Mouse (Mus musculus) hindbrain, embryonic 15.5 days (tissue): Measurements from ENCODE around the gene Rnf144b. TPM values are rescaled to one million over a fixed set of nuclear protein-coding genes. Genes with fewer than 3 reads are reported as not detected.

Experiments used
- ATAC-seq: fragments of 200-750 bp; cut with Nextera tagmentation; 2 replicates; pipeline ENCODE4 v1.8.0; 2017; ENCODE audit warnings: low read depth, moderate number of reproducible peaks, moderate TSS enrichment; ENCODE audit not compliant: low FRiP score
- H3K27ac ChIP-seq: fragments of 300-500 bp; sonication (generic); replicated peaks from 2 replicates; pipeline ENCODE4 v1.5.1; 2015; ENCODE audit warnings: mild to moderate bottlenecking, inconsistent platforms
- H3K27me3 ChIP-seq: fragments of 300-500 bp; sonication (generic); 2 replicates; pipeline ENCODE4 v1.6.1; 2015; ENCODE audit warnings: control low read depth, inconsistent platforms
- H3K36me3 ChIP-seq: fragments of 300-500 bp; sonication (generic); 2 replicates; pipeline ENCODE4 v1.6.1; 2015; ENCODE audit warnings: control low read depth, inconsistent platforms
- H3K4me1 ChIP-seq: fragments of 300-500 bp; sonication (generic); replicated peaks from 2 replicates; pipeline ENCODE4 v1.6.1; 2015; ENCODE audit warnings: control low read depth, inconsistent platforms
- H3K4me2 ChIP-seq: fragments of 300-500 bp; sonication (generic); 2 replicates; pipeline ENCODE4 v1.6.1; 2015; ENCODE audit warnings: moderate library complexity, mild to moderate bottlenecking, inconsistent platforms
- H3K4me3 ChIP-seq: fragments of 300-500 bp; sonication (generic); 2 replicates; pipeline ENCODE4 v1.5.1; 2015; ENCODE audit warnings: mild to moderate bottlenecking, inconsistent platforms
- H3K9ac ChIP-seq: fragments of 300-500 bp; sonication (generic); 2 replicates; pipeline ENCODE4 v1.6.1; 2015; ENCODE audit warnings: inconsistent platforms
- H3K9me3 ChIP-seq: fragments of 300-500 bp; sonication (generic); 2 replicates; pipeline ENCODE4 v1.6.1; 2016; ENCODE audit warnings: control low read depth, inconsistent platforms
- WGBS: fragments of 180-500 bp; shearing (Covaris S2); methylation state at CpG from one replicate; pipeline ENCODE4 v1.1.7; 2015; 5-methylcytosine and 5-hydroxymethylcytosine counted together
- polyA plus RNA-seq: library from polyadenylated mRNA; unstranded; fragments of >200 nt; fragmentation: Nextera tagmentation; extraction: Ambion mirVana; gene quantifications from 2 replicates; pipeline ENCODE4 v1.2.1, GENCODE M21; 2015

The Rnf144b gene
- polyA plus RNA-seq, 1 experiment from 2014 or later, result 0.96 TPM

- Histone ChIP-seq H3K27me3 (no peaks in the 10 kb centered on the region), H3K36me3 (no peaks in the 10 kb centered on the region), H3K4me3 (no peak overlapping the region), H3K4me1 (no peaks in the 10 kb centered on the region), H3K27ac (no peak overlapping the region), H3K4me2 (no peak overlapping the region), H3K9me3 (no peaks in the 10 kb centered on the region), H3K9ac (no peak overlapping the region)
- WGBS, result 38% methylated on average over 4 of the region's 4 CpGs
- ATAC-seq, result peak; percentile 87
Observed at GRCm38 (mm10) chr13:47288449-47288848, 166.0 kb downstream of the Rnf144b start.

DNA sequence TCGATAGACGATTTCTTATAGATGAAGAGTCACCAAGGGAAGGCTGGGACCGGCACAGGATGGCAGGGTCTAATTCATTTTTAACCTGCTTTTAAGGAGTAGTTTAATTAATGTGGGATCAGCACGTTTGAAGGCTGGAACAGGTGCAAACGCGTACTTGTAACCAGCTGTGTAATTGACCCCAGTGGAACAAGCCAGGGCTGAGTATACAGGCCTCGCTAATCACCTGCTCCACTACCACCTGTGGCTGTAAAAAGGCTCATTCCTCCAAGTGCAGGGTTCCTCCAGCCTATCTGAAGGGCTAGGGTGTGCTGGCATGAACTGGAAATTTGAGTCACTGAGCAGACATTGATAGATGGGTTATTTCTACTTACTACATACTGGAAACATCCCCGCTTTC, 174.0 kb downstream of the Rnf144b start:
- Histone ChIP-seq H3K4me2 (no peak overlapping the region), H3K36me3 (no peaks in the 10 kb centered on the region), H3K27ac (no peak overlapping the region), H3K9ac (no peak overlapping the region), H3K4me1 (no peaks in the 10 kb centered on the region), H3K9me3 (no peaks in the 10 kb centered on the region), H3K27me3 (no peaks in the 10 kb centered on the region), H3K4me3 (no peak overlapping the region)
- ATAC-seq, result peak; percentile 47; the same call in 1 of the 2 replicates
- 60% methylated on average over 8 of the region's 8 CpGs for WGBS

Other genes with a start within 250 kb of the Rnf144b start
- 13.0 and 16.9 TPM in 2 replicates for gene Kif13a, start 192.8 kb upstream of the Rnf144b start, polyA plus RNA-seq
- 16.2 and 18.5 TPM in 2 replicates for gene Nhlrc1, start 107.8 kb upstream of the Rnf144b start, polyA plus RNA-seq
- gene Kdm1b, start 79.2 kb upstream of the Rnf144b start, polyA plus RNA-seq, result 18.1 and 19.2 TPM in 2 replicates
- 19.0 and 20.5 TPM in 2 replicates for gene Tpmt, start 77.9 kb upstream of the Rnf144b start, polyA plus RNA-seq
- 116 and 138 TPM in 2 replicates for gene Dek, start 16.5 kb upstream of the Rnf144b start, polyA plus RNA-seq